Mouse (Mus musculus) thymus, postnatal 4 days (tissue): Measurements from ENCODE around the gene Gfi1b.

ENCODE experiments used
- DNase-seq: peaks from one replicate; pipeline ENCODE4 v3.0.0; 2021

Gfi1b gene

GRCm38 (mm10) chr2:28597733-28598547 lies 23.8 kb downstream of the Gfi1b start:
- peak; percentile 42 for DNase-seq

- peak; percentile 48 for DNase-seq
Measured at GRCm38 (mm10) chr2:28596998-28597397, 24.8 kb downstream of the Gfi1b start.

GRCm38 (mm10) chr2:28596021-28596420 lies 25.8 kb downstream of the Gfi1b start:
- no peak for DNase-seq

GRCm38 (mm10) chr2:28592809-28593208 lies 29.0 kb downstream of the Gfi1b start:
- DNase-seq: peak; percentile 85

GRCm38 (mm10) chr2:28591479-28591878 lies 30.3 kb downstream of the Gfi1b start:
- no peak for DNase-seq

- no peak for DNase-seq
Measured at GRCm38 (mm10) chr2:28588574-28588973, 33.2 kb downstream of the Gfi1b start.

- no peak for DNase-seq
Measured at GRCm38 (mm10) chr2:28585730-28586129, 36.1 kb downstream of the Gfi1b start.

- DNase-seq: peak; percentile 84
Measured at GRCm38 (mm10) chr2:28585043-28585571, 36.7 kb downstream of the Gfi1b start.

- no peak for DNase-seq
Measured at GRCm38 (mm10) chr2:28583651-28584050, 38.1 kb downstream of the Gfi1b start, which contains the start of gene Gtf3c5. TSS of gene Gtf3c5 (minus strand) at chr2:28583751.

GRCm38 (mm10) chr2:28582647-28583353 lies 39.0 kb downstream of the Gfi1b start:
- DNase-seq: peak; percentile 93

- peak; percentile 64 for DNase-seq
Measured at GRCm38 (mm10) chr2:28578003-28578402, 43.8 kb downstream of the Gfi1b start.

GRCm38 (mm10) chr2:28576815-28577214 lies 45.0 kb downstream of the Gfi1b start:
- DNase-seq: no peak

GRCm38 (mm10) chr2:28575341-28575740 lies 46.4 kb downstream of the Gfi1b start:
- DNase-seq: no peak

GRCm38 (mm10) chr2:28569903-28570302 lies 51.9 kb downstream of the Gfi1b start:
- DNase-seq: no peak

- no peak for DNase-seq
Measured at GRCm38 (mm10) chr2:28566545-28566944, 55.2 kb downstream of the Gfi1b start.

- DNase-seq: no peak
Measured at GRCm38 (mm10) chr2:28564380-28564779, 57.4 kb downstream of the Gfi1b start.

GRCm38 (mm10) chr2:28563830-28564229 lies 58.0 kb downstream of the Gfi1b start:
- DNase-seq: no peak

GRCm38 (mm10) chr2:28563303-28563702 lies 58.5 kb downstream of the Gfi1b start, which contains the start of gene Cel:
TSS of gene Cel (minus strand) at chr2:28563403.
- no peak for DNase-seq
